8 mouse cellular contexts compared by ENCODE assay signal in genomic region chr14:21991856-21992255, GRCm38 (mm10). TPM values are rescaled to one million over a fixed set of nuclear protein-coding genes. Genes with fewer than 3 reads are reported as not detected.
DNase-seq lines count a peak whose midpoint lies in the region; ATAC-seq and TF ChIP-seq lines count a peak whose summit lies in the region.

No protein-coding gene starts in this region.

- TF ChIP-seq CTCF in gastrocnemius, adult 2 months (IDR thresholded peaks at IDR 0.05) = no peak

- 30% methylated on average over 5 of the region's 5 CpGs for WGBS in intestine, embryonic 14.5 days
- WGBS in midbrain, embryonic 15.5 days = 24% methylated on average over 5 of the region's 5 CpGs

- H3K4me3 ChIP-seq in gastrocnemius, adult 2 months = peak overlapping the region; percentile 76
- H3K4me3 ChIP-seq in intestine, embryonic 14.5 days (ENCODE audit: low read depth, low read length) = peak overlapping the region; percentile 58
- H3K4me3 ChIP-seq in midbrain, embryonic 15.5 days = no peak overlapping the region

- peaks cover 33% of the 10 kb centered on the region for H3K4me1 ChIP-seq in intestine, embryonic 14.5 days (replicated peaks; ENCODE audit: control insufficient read depth, insufficient read depth, low read length)
- peaks cover 50% of the 10 kb centered on the region for H3K4me1 ChIP-seq in midbrain, embryonic 15.5 days

- peak overlapping the region; percentile 71 for H3K4me2 ChIP-seq in intestine, embryonic 14.5 days (ENCODE audit: low read length)
- peak overlapping the region; percentile 88; the same call in 1 of the 2 replicates for H3K4me2 ChIP-seq in midbrain, embryonic 15.5 days

- no peaks in the 10 kb centered on the region for H3K36me3 ChIP-seq in intestine, embryonic 14.5 days (ENCODE audit: control insufficient read depth, insufficient read depth, low read length)
- H3K36me3 ChIP-seq in midbrain, embryonic 15.5 days (replicated peaks) = no peaks in the 10 kb centered on the region

- H3K9me3 ChIP-seq in intestine, embryonic 14.5 days (ENCODE audit: control insufficient read depth, low read length) = no peaks in the 10 kb centered on the region
- H3K9me3 ChIP-seq in midbrain, embryonic 15.5 days = no peaks in the 10 kb centered on the region

- H3K27ac ChIP-seq in gastrocnemius, adult 2 months = peak overlapping the region; percentile 99
- H3K27ac ChIP-seq in intestine, embryonic 14.5 days (ENCODE audit: low read depth) = peak overlapping the region; percentile 100
- no peak overlapping the region for H3K27ac ChIP-seq in midbrain, embryonic 15.5 days

- no peak for ATAC-seq in intestine, embryonic 14.5 days (replicated peaks; ENCODE audit: low FRiP score, low TSS enrichment, low read depth)
- ATAC-seq in midbrain, embryonic 15.5 days (replicated peaks) = no peak
- ATAC-seq in monocyte, adult 5-6 weeks (replicated peaks; ENCODE audit: insufficient number of reproducible peaks, low FRiP score, low TSS enrichment, poor library complexity, severe bottlenecking) = no peak

- no peak for DNase-seq in gastrocnemius, adult 2 months
- no peak for DNase-seq in gastrocnemius, postnatal 14 days
- peak; percentile 51 for DNase-seq in embryo, embryonic 9.5 days (ENCODE audit: extremely low spot score)
- DNase-seq in intestine, embryonic 14.5 days (ENCODE audit: low spot score) = peak; percentile 63
- no peak for DNase-seq in layer of hippocampus, adult 9-10 months (ENCODE audit: low spot score)
- no peak for DNase-seq in spleen, adult 18-20 months

- intact Hi-C loops in gastrocnemius, adult 2 months (cut with DNase I) = no loop called here
- intact Hi-C loops in gastrocnemius, postnatal 14 days (cut with DNase I; ENCODE audit: low total_unique reads) = no loop called here

- peak overlapping the region; percentile 98 for H3K9ac ChIP-seq in intestine, embryonic 14.5 days (ENCODE audit: low read length)
- H3K9ac ChIP-seq in midbrain, embryonic 15.5 days = no peak overlapping the region

- no peaks in the 10 kb centered on the region for H3K27me3 ChIP-seq in intestine, embryonic 14.5 days (replicated peaks; ENCODE audit: control insufficient read depth, insufficient read depth, low read length)
- peaks cover 41% of the 10 kb centered on the region for H3K27me3 ChIP-seq in midbrain, embryonic 15.5 days (replicated peaks)

RNA-seq across cellular contexts. Expression of gene Zfp503, which starts 2.5 kb away (rescaled TPM):
- total RNA-seq in gastrocnemius, adult 2 months (2021) = 10 to 100 TPM in 1 of 2 experiments, 1 to 10 TPM in 1; 8.1 to 10.7 TPM
- 1 to 10 TPM; 7.2 to 9.7 TPM for total RNA-seq in gastrocnemius, postnatal 14 days (2021)
- polyA plus RNA-seq in intestine, embryonic 14.5 days (2014; fragmentation: Nextera tagmentation; extraction: Ambion mirVana) = 11.4 and 12.7 TPM in 2 replicates
- 5.8 and 5.9 TPM in 2 replicates for polyA plus RNA-seq in midbrain, embryonic 15.5 days (2015; fragmentation: Nextera tagmentation; extraction: Ambion mirVana)
- 0.38 to 0.64 TPM (median 0.58 TPM) in 3 replicates for total RNA-seq in monocyte, adult 5-6 weeks (2017)

RNA-seq across cellular contexts. Expression of gene Lrmda, which starts 27.7 kb away (rescaled TPM):
- 1 to 10 TPM; 2.6 to 2.9 TPM for total RNA-seq in gastrocnemius, adult 2 months (2021)
- 1 to 10 TPM; 1.6 to 1.7 TPM for total RNA-seq in gastrocnemius, postnatal 14 days (2021)
- polyA plus RNA-seq in intestine, embryonic 14.5 days (2014; fragmentation: Nextera tagmentation; extraction: Ambion mirVana) = 0.63 and 0.70 TPM in 2 replicates
- polyA plus RNA-seq in midbrain, embryonic 15.5 days (2015; fragmentation: Nextera tagmentation; extraction: Ambion mirVana) = 0.31 and 0.32 TPM in 2 replicates
- total RNA-seq in monocyte, adult 5-6 weeks (2017) = 6.4 to 20.3 TPM (median 10.3 TPM) in 3 replicates

Comparison
In these comparisons a context has a peak if more than half of its experiments do, and no peak if none do; other contexts are left out.
1. DNase-seq: peak in embryo, embryonic 9.5 days (single experiment) and intestine, embryonic 14.5 days (single experiment); none in gastrocnemius, adult 2 months (single experiment), gastrocnemius, postnatal 14 days (single experiment), layer of hippocampus, adult 9-10 months (single experiment) and spleen, adult 18-20 months (0 of 2).